Mouse (Mus musculus): ENCODE data around the gene Rpl29.

GRCm38 (mm10) chr9:106397733-106398132 is 31.5 kb upstream of the Rpl29 start:
- TF ChIP-seq POLR2A (IDR thresholded peaks at IDR 0.05; ENCODE audit: borderline replicate concordance, control insufficient read depth, low read depth, low read length) (no peak), CTCF (IDR thresholded peaks at IDR 0.05; ENCODE audit: control insufficient read depth, insufficient read depth, low read length) (no peak)
